Mouse (Mus musculus) lung, postnatal 10 days (tissue): ENCODE data around the gene Gpld1.
A peak's percentile ranks its signal among the peaks of the same experiment; 100 is the strongest.
"Not testable (repeated sequence)": the region's sequence is repeated elsewhere in the genome, so short reads cannot be mapped to it uniquely, and the experiment has no call there.

ENCODE experiments used
- DNase-seq: peaks from one replicate; pipeline ENCODE4 v3.0.0; 2021

The Gpld1 gene

DNA sequence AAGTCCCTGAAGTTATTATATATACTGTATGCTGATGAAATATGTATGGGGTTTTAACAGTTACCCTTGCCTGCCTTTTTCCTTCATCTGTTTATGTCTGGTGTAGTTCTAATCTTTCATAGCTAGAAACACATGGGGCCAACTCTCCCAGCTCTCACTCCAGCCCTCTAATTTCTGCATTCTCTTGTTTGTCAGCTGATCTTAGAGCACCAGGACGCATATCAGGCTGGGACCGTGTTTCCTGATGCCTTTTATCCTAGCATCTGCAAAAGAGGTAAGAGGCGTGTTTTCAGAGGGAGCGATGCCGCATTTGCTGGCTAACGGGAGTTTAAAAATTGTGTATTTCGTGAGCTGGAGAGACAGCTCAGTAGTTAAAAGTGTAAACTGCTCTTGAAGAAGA, 9.7 kb downstream of the Gpld1 start:
- DNase-seq = no peak

DNA sequence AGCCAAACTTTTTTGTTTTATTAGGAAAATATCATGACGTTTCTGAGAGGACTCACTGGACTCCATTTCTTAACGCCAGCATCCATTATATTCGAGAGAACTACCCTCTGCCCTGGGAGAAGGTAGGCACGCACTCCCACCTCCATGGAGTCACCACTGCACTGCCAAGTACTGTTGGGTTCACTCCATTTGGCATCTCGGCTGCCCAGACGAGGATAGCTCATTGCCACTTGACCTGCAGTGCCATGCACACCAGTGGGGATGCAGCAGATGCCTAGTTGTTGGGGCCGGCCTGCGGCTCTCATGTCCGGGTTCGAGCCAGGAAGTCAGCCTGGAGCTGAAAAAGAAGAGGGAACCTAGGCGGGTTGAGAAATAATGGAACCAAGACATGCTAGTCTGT, 12.1 kb downstream of the Gpld1 start:
- DNase-seq = no peak

DNA sequence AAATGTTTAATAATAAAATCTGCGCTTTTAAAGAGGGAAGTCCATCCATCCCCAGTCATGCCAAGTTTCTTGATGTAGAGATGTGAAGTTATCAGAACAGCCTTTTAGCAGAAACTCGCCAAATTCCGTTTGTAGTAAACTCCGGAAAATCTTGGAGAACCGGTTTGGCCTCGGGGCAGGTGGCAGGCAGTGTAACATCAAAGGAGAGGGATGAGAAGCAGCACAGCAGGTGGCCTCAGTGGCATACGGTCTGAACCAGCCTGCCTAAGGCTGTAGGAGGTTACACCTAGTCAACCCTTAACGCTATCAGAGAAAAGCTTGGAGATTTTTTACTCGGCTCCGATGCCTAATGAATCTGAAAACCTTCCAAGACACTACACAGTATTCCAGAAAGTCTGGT, 12.5 kb downstream of the Gpld1 start:
- DNase-seq = no peak

DNA sequence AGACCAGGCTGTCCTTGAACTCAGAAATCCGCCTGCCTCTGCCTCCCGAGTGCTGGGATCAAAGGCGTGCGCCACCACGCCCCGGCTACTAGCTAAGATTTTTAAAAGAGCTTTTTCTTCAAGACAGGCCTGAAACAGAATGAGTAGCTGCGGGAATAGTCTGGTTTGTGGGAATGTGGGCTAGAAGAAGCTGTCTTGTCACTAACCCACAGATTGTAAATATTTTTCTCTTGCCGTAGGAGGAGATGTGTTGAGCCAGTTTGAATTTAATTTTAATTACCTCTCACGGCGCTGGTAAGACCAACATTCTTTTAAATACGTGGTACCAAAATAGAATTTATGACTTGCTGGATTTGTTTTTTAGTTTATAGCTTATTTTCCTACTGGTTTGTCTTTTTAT, 15.7 kb downstream of the Gpld1 start:
- no peak for DNase-seq

DNA sequence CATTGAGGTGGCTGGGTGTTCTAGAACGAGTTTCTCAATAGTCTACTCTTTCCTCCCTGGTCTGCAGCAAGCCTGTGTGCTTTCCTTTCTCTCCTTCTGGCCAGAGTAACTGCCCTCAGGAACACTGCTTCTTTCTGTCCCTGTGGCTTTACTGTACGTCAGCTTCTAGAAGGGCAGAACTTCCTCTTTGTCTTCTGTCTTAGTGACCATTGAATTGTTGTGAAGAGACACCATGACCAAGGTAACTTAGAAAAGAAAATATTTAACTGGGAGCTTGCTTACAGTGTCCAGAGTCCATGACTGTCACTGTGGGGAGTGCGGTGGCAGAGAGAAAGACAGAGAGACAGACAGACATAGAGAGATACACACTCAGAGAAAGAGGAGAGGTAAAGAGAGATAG, 17.1 kb downstream of the Gpld1 start:
- no peak for DNase-seq

DNA sequence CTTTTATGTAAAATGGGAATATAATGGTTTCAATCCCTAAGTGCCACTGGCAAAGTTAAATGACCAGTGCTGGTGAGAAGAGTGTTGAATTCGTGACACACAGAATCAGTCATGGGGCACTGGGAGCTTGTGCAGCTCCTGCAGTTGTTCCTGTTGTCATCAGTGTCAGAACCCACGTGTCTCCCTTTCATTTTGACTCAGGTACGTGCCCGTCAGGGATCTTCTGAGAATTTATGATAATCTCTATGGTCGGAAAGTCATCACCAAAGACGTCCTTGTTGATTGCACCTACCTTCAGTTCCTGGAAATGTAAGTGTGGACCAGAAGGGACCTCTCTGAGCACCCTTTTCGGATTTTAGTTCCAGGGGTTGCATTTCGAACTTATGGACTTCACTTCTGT, 19.2 kb downstream of the Gpld1 start:
- no peak for DNase-seq

DNA sequence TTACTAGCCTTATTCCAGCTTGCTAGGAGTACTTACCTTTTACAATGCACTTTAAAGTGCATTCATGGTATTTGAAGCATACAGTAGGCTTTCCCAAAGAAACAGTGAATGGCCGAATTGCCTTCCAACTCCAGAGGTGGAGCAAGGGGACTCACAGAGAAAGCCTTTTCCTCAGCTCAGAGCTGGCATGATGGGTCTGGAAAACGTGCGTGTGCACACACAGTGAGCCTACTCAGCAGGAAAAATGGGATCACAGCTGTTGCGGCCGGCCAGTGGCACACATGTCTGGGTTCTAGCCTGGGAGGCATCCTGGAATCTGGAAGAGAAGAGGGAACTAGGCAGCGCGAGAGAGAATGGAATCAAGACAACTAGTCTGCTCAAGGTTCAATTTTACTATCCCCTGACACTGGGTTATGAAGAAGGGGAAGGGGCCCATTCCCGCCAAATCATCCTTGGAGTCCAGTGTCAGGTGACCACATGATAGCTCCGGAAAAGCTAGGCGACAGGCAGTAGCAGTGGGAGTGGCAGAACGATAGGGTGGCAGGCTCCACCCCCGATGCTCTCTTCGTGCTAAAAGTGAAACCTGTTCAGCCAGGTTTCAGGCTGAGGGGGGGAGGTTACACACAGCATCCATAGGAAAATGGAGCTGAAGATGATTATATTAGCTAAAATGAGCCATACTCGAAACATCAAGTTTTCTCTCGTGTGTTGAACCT, 22.3 kb downstream of the Gpld1 start:
- no peak for DNase-seq

DNA sequence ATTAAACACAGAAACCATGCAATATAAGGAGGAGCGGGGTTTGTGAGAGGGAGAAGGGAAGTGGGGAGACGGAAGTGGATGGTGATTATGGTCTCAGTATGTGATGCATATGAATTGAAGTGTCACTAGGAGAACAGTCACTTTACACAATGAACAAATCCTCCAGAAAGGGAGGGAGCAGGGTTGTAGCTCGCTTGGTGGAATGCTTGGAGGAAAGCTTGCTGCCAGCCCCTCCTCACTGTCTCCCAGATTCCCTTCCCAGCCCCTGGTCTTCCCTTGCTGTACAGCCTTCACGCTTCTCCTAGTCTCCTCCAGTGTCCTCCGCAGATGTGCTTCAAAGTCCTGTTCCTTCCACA, 22.9 kb downstream of the Gpld1 start:
- DNase-seq = no peak

DNA sequence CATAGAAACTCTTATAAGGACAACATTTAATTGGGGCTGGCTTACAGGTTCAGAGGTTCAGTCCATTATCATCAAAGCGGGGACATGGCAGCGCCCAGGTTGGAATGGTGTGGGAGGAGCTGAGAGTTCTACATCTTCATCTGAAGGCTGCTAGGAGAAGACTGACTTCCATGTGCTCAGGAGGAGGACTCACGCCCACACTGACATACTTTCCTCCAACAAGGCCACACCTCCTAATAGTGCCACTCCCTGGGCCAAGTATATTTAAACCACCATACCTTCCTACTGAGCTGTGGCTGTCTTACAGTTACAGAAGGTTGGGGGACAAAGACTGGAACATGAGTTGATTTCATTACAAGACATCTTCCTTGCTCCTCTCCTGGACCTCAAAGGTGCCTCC, 28.8 kb downstream of the Gpld1 start:
- DNase-seq = not testable (repeated sequence)

DNA sequence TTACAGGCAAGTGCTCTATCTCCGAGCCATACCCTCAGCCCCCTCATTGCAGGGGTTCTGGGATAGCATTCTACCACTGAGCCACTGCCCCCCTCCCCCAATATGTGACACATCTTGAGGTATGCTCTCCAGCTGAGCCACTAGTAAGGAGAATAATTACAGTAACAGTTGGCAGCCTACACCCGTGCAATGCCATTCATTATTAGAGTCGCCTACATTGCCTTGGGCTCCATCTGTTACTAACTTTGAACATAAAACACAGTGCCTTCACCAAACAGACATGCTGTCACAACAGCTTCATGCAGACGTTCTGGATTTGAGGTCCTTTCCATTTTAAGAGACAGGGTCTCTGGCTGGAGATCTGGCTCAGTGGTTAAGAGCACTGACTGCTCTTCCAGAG, 33.4 kb downstream of the Gpld1 start:
- DNase-seq = no peak

DNA sequence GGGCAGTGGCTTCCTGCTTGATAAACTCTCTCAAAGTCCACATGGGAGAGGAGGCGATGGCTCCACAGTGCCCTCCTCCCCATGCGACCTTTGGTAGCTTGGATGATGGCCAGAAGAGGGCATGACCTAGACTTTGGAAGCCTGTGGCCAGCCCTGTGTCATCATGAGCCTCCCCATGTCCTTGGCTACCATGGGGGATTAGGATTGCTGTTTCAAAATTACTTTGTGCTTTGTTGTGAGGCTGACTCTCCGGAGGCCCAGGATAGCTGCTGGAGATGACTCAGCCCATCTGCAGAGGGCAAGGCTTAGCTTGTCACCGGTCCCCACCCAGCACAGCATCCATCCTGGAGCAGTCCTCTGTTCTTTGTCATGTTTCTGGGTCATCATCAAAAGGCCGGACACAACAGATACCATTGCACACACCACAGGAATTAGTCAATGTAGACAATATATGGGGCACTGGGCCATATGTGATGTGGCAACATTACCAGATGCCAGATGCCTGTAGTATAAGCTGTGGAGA, 34.9 kb downstream of the Gpld1 start:
- DNase-seq = no peak

DNA sequence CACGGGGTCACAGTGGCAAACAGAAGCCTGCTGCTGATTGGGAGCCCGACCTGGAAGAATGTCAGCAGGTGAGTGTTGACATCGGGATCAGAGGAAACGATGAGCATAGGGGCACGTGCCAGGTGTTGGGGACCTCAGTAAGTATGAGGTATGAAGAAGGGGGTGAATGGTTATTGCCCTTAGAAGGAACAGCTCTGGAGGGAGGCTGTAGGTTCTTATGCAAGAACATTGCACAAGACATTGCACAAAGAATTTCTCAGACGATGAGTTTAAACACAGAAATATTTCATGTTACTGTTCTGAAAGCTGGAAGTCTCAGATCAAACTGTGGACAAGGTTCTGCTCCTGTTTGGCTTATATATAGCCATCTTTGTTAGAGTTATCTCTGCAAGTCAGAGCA, 38.1 kb downstream of the Gpld1 start:
- no peak for DNase-seq

DNA sequence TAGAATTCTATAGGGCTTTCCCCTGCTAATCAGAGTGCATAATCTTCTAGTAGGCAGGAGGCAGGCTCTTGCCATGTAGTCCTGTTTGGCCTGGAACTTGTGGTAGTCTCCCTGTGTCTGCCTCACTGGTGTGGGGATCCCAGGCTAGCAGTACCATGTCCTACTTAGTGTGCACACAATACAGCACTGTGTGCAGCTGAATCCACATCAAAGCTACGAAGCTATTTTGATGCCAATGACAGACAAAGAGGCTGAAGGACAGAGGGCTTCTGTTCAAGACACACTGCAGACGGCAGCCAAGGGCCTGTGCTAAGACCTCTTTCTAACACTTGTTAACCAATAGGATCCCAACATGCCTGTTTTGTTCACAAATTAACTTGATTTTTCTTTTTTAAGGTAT, 42.5 kb downstream of the Gpld1 start:
- DNase-seq = no peak

DNA sequence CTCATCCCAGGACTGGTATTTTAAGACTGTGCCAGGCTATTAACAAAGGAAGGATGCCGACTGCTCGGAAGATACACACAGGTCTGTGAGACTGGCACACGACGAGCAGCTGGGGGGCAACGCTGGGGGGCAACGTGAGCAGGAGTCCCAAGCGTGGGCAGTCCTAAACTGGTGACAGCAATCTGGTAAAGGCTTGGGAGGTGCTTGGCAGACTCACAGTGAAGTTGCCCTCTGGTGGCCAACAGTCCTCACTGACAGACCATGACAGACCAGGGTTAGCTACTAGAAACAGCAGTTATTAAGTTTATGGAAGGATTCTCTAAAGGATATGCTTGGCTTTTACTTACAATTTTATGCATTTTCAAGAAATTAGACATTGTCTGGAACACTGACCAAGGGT, 45.4 kb downstream of the Gpld1 start:
- DNase-seq = peak; percentile 79

DNA sequence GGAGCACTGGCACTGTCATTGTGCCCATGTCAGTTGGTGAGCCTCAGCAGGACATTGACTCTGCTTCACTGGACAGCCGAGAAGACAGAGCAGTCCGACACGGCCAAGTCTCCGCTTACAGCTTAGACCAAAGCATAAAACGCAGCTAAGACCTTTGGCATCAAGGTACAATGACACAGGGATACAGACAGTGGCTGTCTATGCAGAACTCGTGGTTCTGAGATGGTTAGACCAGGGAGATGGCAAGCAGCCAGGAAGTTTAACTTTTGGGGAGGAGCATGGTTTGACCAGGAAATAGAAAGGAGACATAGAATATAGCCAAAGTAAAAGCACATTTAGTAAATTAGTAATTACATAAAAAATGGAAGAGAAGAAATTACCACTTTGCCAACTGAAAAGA, 46.1 kb downstream of the Gpld1 start:
- DNase-seq = no peak

DNA sequence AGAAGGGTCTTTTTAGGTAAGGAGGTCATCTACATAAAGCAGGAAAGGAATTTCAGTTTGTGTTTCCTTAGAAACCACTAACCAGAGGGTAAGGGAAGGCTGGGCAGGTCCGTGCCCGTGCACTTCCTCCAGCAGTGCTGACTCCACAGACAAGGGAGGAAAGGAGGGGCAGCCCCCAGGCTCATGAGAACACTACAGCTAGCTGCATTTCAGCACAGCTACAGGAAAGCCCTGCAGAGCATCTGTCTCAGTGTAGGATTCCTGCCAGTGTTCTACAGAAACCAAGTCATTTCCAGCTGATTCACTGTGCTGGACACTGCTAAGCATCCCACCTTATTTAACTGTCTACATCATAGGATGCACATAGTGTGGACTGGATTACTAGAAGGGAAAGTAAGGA, 50.2 kb downstream of the Gpld1 start:
- DNase-seq = peak; percentile 39

DNA sequence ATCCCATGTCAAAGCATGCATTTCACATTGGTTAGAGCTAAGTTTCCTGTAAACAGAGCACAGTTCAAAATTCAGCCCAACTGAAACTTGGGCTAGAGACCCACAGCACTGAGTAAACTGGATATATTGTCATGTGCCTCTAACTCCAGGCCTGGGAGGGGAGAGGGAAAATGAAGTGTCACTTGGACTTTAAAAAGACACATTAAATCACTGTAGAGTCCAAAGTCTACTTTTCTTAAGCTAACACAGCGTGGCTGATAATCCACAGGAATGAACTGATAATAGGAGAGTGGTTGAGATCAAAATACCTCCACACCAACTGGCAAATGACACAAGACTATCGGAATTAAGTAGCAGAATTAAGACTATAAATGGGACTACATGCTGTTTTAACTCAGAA, 56.6 kb downstream of the Gpld1 start:
- DNase-seq = no peak

DNA sequence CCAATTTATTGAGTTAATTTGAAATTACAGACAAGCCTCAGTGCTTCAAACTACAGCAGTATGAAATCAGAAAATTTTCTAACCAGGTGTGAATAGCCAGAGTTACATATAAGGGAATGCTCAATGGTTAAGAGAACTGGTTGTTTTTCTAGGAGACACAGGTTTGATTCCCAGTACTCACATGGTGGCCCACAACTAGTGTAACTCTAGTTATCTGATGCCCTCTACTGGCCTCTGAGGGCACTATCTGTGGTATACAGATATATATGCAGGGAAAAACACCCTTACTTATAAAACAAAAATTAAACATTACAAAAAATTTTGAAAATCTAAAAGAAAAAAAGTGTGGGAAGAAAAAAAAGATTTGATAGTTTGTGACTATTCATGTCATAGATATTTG, 60.0 kb downstream of the Gpld1 start:
- DNase-seq = no peak

DNA sequence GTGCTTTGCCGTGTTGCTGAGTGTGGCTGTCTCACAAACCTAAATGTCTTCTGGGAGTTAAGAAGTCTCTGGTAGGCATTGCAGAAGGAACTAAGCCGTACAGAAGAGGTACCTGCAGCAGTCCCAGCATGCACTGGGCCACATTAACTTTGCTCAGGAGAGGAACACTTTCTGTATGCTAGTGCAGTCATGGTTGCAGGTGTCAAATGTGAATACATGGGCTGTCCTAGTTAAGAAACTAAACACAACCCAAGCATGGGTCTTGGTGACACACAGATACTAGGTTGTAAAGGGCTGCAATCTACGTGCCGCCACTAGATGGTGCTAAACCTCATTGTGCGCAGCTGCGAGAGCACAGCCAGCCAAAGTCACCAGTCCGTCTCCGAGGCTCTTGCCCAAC, 64.2 kb downstream of the Gpld1 start:
- peak; percentile 55 for DNase-seq

DNA sequence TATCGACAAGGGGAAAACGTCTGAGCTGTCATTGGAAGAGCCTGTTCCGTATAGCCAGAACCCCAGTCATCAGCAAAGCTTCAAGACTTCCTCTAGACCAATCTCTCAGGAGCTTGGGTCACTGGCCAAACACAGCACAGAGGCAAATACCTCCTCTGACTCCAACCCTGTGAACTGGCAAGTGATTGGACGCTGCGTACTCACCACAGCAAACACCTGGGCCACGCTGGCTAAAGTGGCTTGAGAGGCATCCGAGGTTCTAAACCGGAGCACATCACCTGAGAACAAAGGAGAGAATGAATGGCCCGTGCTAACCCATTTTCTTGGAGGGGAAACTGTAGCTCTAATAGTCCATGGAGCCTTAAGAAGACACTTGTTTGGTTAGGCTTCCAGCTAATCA, 75.4 kb downstream of the Gpld1 start:
- DNase-seq = no peak

DNA sequence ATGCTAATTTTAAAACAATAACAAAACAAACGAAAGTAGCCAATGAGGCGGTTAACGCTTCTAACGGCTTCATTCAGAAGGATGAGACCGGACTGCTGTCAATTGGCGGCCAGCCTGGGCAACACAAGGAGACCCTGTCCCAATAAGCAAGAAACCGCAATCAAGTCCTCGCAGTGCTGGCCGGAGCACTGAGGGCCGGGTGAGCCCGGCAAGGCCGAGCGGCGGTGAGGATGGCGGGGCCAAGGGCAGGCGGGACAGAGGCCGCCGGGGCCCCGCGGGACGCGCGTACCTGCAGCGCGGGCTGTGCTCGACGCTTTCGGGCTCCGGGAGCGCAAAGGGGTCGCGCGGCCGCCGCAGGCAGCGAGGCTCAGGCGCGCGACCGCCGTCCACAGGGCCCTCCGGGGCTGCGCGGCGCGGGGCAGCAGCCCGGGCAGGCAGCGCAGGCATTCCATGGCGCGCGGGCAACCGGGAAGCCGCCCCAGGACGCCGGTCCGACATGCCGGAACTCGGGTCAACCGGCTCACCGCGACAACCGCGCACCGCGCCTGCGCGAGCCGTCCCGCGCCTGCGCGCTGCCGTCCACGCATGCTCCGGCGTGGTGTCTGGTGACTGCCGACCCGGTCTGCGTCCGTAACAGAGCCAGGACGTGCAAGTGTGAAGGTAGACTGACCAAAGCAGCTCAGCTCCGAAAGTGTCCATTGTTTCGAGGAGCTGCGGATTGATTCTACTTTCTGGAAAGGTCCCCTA, 77.0 kb downstream of the Gpld1 start, which contains the start of gene Mrs2:
Gene Mrs2 (minus strand): TSS at position 587 of the 747 bp plus-strand sequence.
- DNase-seq = peak; percentile 91

DNA sequence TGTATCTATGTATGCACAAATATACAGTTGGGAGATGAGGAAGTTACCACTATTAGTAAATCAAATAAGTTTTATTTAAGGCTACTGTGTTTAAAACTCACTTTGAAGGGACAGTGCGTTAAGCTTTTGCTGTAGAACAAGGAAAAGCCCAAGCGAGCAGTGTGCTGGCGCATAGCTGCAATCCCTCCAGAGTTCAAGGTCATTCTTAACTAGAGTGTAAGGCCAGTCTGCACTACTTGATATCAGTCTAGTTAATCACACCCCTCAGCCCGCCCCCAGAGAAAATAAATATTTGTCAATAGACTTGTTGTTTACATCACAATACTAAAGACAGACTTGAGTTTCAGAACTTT, 77.6 kb downstream of the Gpld1 start:
- peak; percentile 13 for DNase-seq

DNA sequence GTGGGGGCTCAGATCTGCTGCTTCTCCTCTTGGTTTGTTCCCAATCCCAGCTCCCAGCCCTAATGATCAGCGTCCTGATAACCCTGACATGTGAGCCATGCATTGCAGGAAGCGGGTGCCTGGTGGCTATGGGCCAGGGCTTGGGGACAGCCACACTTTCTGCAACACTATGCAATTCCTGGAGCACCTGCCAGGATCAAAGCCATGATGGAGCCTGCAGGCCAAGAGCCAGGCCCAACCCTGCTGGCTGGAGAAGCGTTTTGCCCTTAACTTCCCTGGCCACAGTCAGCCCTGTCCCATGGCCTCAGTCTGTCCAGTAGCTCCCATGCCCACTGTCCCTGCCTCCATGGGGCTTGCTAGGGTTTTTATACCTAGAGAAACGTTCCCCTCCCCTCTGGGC, 79.4 kb downstream of the Gpld1 start:
- DNase-seq = no peak

DNA sequence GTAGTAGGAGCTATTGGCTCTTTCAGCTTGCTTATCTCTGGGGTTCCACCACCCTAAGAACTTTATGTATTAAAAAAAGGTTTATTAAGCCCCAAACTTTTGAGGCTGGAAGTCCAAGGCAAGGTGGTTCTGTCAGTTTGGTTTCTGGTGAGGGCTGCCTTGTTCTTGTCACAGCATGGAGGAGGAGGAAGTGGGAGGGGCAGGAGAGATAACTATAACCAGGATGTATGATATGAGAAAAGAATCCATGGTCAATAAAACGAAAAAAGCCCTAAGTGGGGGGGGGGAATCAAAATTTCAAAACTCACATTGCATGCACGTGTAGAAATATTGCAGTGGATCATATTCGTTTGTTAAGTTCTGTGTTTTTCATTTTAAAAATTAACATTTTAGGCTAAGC, 80.2 kb downstream of the Gpld1 start:
- no peak for DNase-seq

DNA sequence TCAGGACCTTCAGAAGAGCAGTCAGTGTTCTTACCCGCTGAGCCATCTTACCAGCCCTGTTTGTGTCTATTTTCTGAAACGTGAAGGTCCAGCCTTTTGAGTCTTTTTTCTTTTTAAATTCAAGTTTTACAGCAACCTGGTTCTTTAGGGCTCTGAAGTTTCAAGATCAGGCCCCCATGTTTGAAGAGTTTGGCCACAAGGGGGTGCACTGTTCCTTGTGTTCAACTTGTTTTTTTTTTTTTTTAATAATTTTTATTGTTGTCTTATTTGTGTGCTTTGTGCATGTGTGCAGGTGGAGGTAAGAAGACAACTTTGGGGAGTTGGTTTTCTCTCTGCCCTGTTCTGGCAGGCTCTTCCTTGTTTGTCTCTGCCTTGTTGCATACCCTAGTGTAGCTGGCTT, 81.7 kb downstream of the Gpld1 start:
- peak; percentile 58 for DNase-seq
